Mouse (Mus musculus) heart, embryonic 11.5 days (tissue): Measurements from ENCODE around the gene Apoo. TPM values are rescaled to one million over a fixed set of nuclear protein-coding genes. Genes with fewer than 3 reads are reported as not detected.
"Not testable (repeated sequence)": the region's sequence is repeated elsewhere in the genome, so short reads cannot be mapped to it uniquely, and the experiment has no call there.

ENCODE experiments used
- ATAC-seq: fragments of 200-750 bp; cut with Nextera tagmentation; replicated peaks from 2 replicates; pipeline ENCODE4 v1.8.0; 2017; ENCODE audit warnings: moderate library complexity; ENCODE audit not compliant: insufficient number of reproducible peaks, low FRiP score, low TSS enrichment
- H3K27ac ChIP-seq: fragments of 300-500 bp; sonication (generic); 2 replicates; pipeline ENCODE4 v1.5.1; 2014; ENCODE audit warnings: mild to moderate bottlenecking, low read depth, low read length
- H3K27me3 ChIP-seq: fragments of 300-500 bp; sonication (generic); 2 replicates; pipeline ENCODE4 v1.6.1; 2014; ENCODE audit warnings: mild to moderate bottlenecking, low read length, mixed read lengths; ENCODE audit not compliant: control insufficient read depth, insufficient read depth
- H3K36me3 ChIP-seq: fragments of 300-500 bp; sonication (generic); 2 replicates; pipeline ENCODE4 v1.6.1; 2014; ENCODE audit warnings: mild to moderate bottlenecking, low read length, moderate library complexity, mixed read lengths; ENCODE audit not compliant: control insufficient read depth, insufficient read depth
- H3K4me1 ChIP-seq: fragments of 300-500 bp; sonication (generic); 2 replicates; pipeline ENCODE4 v1.6.1; 2014; ENCODE audit warnings: low read length; ENCODE audit not compliant: control insufficient read depth, insufficient read depth
- H3K4me2 ChIP-seq: fragments of 300-500 bp; sonication (generic); 2 replicates; pipeline ENCODE4 v1.6.1; 2014; ENCODE audit warnings: mild to moderate bottlenecking, moderate library complexity
- H3K4me3 ChIP-seq: fragments of 300-500 bp; sonication (generic); 2 replicates; pipeline ENCODE4 v1.5.1; 2014; ENCODE audit warnings: low read depth, low read length
- H3K9ac ChIP-seq: fragments of 300-500 bp; sonication (generic); 2 replicates; pipeline ENCODE4 v1.6.1; 2014; ENCODE audit warnings: mild to moderate bottlenecking, low read depth, low read length, moderate library complexity
- H3K9me3 ChIP-seq: fragments of 300-500 bp; sonication (generic); replicated peaks from 2 replicates; pipeline ENCODE4 v1.6.1; 2016; ENCODE audit warnings: low read length; ENCODE audit not compliant: control insufficient read depth
- WGBS: fragments of 180-500 bp; shearing (Covaris S2); extraction: QIAGEN DNeasy Blood & Tissue Kit; methylation state at CpG from one replicate; pipeline ENCODE4 v1.1.7; 2014; ENCODE audit not compliant: insufficient replicate concordance; 5-methylcytosine and 5-hydroxymethylcytosine counted together
- polyA plus RNA-seq: library from polyadenylated mRNA; unstranded; fragments of >200 nt; fragmentation: Nextera tagmentation; extraction: Ambion mirVana; gene quantifications from 2 replicates; pipeline ENCODE4 v1.2.1, GENCODE M21; 2014

Apoo gene
- polyA plus RNA-seq, 1 experiment from 2014 or later: 151 TPM

DNA sequence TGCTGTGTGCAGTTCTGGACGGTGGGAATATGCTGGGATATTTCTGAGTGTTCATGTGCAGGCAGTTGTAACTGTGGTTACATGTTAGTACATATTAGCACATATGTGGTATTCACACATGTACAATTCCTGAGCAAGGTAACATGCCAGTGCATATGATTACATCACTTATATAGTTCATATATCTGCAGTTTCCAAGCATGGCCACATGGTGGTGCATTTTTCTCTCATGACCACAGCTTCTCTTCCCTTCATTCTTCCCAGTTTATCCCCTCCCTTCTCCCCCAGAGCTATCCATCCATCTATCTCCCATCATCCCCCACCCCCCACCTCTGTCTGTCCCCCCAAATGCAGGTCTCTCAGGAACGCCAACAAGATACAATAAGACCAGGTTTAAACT, 53.3 kb downstream of the Apoo start:
- Histone ChIP-seq H3K9ac (no peak overlapping the region), H3K36me3 (no peaks in the 10 kb centered on the region), H3K27me3 (0 out of 2 replicates have a peak, but pooled peaks cover 2% of the 10 kb centered on the region), H3K4me2 (no peak overlapping the region), H3K27ac (no peak overlapping the region), H3K9me3 (no peaks in the 10 kb centered on the region), H3K4me1 (no peaks in the 10 kb centered on the region), H3K4me3 (no peak overlapping the region)
- 89% methylated on average over 2 of the region's 2 CpGs for WGBS
- no peak for ATAC-seq

DNA sequence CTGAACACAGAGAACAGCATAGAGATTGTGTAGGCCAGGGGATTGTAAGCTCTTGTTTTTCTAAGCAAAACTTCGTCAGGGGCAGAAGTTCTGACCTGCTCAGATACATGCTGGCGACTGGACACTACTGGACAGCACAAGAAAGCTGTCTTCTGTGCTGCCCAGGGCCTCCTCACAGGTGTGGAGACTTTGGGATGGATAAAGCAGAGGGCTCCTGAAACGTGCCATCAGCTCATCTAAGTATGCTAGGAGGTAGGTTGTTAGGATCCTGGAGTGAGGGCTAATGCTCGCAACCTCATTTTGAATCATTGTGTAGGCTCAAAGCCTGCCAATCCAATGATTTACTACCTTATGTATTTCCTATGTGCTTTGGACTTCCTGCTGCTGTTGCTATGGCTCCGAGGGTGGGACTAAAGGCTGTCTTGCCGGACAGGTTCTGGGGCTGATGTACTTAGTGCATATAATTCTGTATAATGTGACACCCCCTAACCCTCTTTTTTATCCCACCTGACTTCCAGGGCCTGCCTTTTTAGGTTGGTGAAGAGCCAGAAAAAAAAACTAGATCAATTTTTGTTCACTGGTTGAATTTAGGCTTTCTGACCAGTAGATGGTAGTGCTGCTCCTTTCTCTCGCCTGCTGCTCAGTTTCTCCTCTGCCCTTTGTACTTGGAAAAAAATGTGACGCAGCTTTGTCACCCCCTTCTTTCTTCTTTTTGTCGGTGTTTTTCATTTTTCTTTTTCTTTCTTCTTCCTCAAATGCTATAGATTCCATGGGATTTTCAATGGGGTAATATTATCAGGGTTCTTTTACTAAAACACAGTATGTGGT, 64.8 kb downstream of the Apoo start:
- Histone ChIP-seq H3K9me3 (no peaks in the 10 kb centered on the region), H3K4me1 (no peaks in the 10 kb centered on the region), H3K27me3 (0 out of 2 replicates have a peak, but pooled peaks cover 4% of the 10 kb centered on the region), H3K4me2 (no peak overlapping the region), H3K27ac (no peak overlapping the region), H3K9ac (no peak overlapping the region), H3K4me3 (no peak overlapping the region), H3K36me3 (no peaks in the 10 kb centered on the region)
- WGBS: 45% methylated on average over 9 of the region's 9 CpGs
- ATAC-seq: no peak

DNA sequence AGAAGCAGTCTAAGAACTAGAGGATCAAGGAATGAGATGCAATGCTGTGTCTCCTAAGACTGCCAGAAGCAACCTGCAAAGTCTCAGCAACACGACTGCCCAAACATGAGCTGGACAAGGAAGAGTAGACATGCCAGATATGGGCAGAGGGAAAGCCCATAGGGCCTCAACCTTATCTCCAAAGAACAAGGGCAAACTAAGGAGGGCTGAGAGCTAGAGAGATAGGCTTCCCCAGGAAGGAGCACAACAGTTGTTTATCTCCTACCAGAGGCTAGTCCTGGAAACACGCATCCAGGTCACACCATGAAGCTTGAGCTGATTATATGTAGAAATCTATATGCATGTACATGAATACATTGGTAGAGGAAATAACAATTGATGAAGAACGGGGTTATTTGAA, 78.5 kb downstream of the Apoo start:
- H3K9me3 ChIP-seq, H3K4me1 ChIP-seq, H3K36me3 ChIP-seq, H3K27ac ChIP-seq, H3K27me3 ChIP-seq, H3K4me3 ChIP-seq, H3K4me2 ChIP-seq, H3K9ac ChIP-seq: not testable (repeated sequence)
- no CpG with 5 or more reads among the region's 3 CpGs for WGBS
- ATAC-seq: peak; percentile 83

DNA sequence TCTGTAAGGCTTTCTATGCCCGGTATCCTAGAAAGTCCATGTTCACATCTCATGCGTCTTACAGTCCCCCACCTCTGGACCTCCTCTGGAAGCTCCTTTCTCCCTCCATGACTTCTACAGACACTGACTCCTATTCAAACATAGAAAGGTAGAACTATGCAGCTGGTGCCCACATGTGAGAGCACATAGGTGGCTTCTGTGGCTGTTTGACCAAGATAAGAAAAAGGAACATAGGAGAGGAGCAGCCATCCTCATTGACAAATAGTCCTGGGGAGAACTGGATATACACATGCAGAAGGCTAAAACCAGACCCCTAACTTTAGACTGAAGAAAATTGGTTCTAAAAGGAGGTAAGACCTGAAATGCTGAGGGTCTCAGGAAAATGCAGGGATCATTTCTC, 79.1 kb downstream of the Apoo start:
- 93% methylated on average over 2 of the region's 2 CpGs for WGBS
- not testable (repeated sequence) for H3K27ac ChIP-seq, H3K4me1 ChIP-seq, H3K36me3 ChIP-seq, H3K4me2 ChIP-seq, H3K27me3 ChIP-seq, H3K9me3 ChIP-seq, H3K4me3 ChIP-seq, H3K9ac ChIP-seq
- 0 out of 2 replicates have a peak, but pooled peaks have one; percentile 42 for ATAC-seq

DNA sequence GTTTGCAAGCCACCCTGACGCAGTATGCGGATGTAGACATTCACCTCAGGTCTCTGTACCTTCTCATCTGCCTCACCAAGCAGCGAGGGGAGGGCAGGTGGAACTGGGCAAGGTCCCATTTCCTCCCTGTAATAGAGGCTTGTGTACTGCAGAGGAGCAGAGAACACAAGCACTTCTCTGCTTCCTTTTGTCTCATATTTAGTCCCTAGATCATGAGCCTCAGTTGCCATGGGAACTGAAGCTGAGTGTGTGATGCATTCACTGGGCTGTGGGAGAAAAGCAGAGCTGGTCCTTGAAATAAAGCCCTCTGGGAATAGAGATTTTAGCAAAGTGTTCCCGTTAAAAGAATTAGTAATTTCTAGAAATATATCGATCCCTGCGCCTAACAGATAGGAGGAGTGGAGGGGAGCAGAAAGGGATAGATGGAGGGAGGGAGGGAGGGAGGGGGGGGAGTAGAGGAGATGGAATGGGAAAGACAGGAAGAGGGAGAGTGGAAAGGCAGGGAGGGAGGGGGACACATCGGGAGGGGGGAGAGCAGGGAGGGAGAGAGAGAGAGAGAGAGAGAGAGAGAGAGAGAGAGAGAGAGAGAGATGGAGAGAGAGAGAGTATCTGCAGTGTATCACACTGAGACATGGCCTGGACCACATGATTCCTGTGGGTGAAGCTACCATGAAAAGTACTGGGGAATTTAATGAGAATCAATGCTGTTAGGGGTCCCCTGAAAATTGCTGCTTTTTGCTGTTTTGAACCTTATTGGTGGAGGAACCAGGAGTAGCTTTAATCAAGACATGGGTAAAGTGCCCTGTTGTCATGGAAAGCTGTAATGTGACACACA, 83.3 kb downstream of the Apoo start:
- not testable (repeated sequence) for H3K27me3 ChIP-seq, H3K27ac ChIP-seq, H3K4me1 ChIP-seq, ATAC-seq, H3K4me2 ChIP-seq, H3K4me3 ChIP-seq, H3K36me3 ChIP-seq, H3K9ac ChIP-seq, H3K9me3 ChIP-seq
- no CpG with 5 or more reads among the region's 7 CpGs for WGBS

DNA sequence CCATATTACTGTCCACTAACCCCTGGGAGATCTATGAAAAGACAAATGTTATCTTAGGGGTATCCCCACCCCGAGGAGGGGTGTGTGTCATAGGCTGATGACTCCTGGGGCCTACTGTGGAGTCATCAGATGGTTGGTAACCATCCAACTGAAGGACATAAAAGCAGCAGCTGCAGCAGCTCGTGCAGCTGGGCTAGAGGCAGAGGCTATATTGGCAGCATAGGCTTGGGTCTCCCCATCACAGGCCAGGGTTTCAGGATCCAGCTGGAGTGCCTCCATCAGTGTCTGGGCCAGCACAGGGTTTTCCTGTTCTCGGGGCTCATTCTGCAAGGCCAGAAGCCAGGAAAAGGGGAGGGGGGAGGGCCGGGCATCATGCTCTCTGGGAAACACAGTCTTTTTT, 92.4 kb downstream of the Apoo start:
- no peak overlapping the region for H3K4me3 ChIP-seq
- no peaks in the 10 kb centered on the region for H3K9me3 ChIP-seq
- H3K36me3 ChIP-seq: no peaks in the 10 kb centered on the region
- no peaks in the 10 kb centered on the region for H3K4me1 ChIP-seq
- no peak overlapping the region for H3K4me2 ChIP-seq
- 62% methylated on average over 4 of the region's 4 CpGs for WGBS
- H3K9ac ChIP-seq: no peak overlapping the region
- H3K27me3 ChIP-seq: peaks cover 19% of the 10 kb centered on the region; the same call in 1 of the 2 replicates
- no peak for ATAC-seq
- H3K27ac ChIP-seq: no peak overlapping the region

DNA sequence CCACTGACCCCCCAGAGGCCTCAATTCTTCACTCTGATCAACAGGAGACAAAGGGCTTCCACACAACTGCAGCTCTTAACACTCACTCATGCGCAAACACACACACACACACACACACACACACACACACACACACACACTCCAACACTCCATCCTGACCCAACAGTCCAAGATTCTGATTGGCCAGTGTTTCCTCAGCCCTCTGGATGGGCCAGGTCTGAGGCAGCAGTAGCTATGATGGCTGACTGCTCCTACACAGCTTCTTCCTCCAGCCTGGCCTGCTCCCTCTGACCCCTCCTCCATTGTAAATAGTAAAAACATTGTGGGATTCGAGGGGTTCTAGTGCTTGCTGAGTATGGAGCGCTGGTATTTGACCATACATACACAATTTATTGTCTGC, 94.6 kb downstream of the Apoo start:
- not testable (repeated sequence) for H3K9me3 ChIP-seq, H3K4me3 ChIP-seq, H3K36me3 ChIP-seq, H3K27ac ChIP-seq, H3K4me1 ChIP-seq, ATAC-seq, H3K4me2 ChIP-seq, H3K9ac ChIP-seq
- peaks cover 15% of the 10 kb centered on the region; the same call in 1 of the 2 replicates for H3K27me3 ChIP-seq
- 100% methylated on average over 1 of the region's 3 CpGs for WGBS

DNA sequence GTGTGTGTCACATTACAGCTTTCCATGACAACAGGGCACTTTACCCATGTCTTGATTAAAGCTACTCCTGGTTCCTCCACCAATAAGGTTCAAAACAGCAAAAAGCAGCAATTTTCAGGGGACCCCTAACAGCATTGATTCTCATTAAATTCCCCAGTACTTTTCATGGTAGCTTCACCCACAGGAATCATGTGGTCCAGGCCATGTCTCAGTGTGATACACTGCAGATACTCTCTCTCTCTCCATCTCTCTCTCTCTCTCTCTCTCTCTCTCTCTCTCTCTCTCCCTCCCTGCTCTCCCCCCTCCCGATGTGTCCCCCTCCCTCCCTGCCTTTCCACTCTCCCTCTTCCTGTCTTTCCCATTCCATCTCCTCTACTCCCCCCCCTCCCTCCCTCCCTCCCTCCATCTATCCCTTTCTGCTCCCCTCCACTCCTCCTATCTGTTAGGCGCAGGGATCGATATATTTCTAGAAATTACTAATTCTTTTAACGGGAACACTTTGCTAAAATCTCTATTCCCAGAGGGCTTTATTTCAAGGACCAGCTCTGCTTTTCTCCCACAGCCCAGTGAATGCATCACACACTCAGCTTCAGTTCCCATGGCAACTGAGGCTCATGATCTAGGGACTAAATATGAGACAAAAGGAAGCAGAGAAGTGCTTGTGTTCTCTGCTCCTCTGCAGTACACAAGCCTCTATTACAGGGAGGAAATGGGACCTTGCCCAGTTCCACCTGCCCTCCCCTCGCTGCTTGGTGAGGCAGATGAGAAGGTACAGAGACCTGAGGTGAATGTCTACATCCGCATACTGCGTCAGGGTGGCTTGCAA, 95.9 kb downstream of the Apoo start:
- no CpG with 5 or more reads among the region's 7 CpGs for WGBS
- not testable (repeated sequence) for H3K9ac ChIP-seq

More for the DNA sequence above, 95.9 kb downstream of the Apoo start:
- H3K4me1 ChIP-seq, H3K4me3 ChIP-seq, H3K4me2 ChIP-seq, H3K27me3 ChIP-seq, H3K9me3 ChIP-seq, H3K36me3 ChIP-seq, ATAC-seq, H3K27ac ChIP-seq: not testable (repeated sequence)
